Mouse (Mus musculus): ENCODE measurements around the gene Pigq.

DNA sequence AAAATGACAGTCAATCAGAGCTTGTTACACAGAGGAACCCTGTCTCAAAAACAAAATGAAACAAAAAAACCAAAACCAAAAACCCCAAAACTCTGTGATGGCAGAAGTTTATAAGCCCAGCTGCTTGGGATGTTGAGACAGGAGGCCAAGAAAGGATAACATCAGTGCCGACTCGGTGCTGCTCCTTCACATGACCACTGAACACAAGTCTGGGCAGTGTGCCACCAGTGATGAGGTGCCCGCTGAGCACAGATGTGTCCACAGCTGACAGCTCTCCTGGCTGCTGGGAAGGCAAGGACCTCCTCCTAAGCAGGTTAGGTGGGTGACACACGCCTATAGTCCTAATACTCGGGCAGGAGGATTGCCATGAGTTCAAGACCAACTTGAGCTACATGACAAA is 22.6 kb downstream of the Pigq start:
- no peak for TF ChIP-seq POLR2A (IDR thresholded peaks at IDR 0.05; ENCODE audit: borderline replicate concordance, control insufficient read depth, low read depth, low read length)
- TF ChIP-seq CTCF (IDR thresholded peaks at IDR 0.05; ENCODE audit: control insufficient read depth, insufficient read depth, low read length), result no peak
